Mouse (Mus musculus): ENCODE results near the gene Cryge.

DNA sequence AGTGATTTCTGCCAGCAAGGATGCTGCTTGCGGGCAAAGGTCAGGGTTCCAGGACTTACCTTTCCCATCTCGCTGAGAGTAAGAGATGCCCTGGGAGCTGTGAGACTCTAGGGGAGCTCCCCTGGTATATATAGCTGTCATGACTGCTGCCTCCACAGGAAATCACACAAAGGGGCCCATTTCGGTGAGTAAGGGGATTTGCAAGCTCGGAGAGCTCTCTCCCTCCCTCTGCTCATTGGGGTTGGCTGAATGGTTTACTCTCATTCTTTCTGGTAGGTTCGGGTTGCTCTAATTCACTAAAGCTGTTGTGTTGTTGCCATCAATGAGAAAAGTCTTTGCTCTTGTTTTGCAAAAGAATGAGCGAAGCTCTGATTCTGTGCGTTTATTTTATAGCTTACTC lies 31.2 kb upstream of the Cryge start, which contains the start of gene Crygb:
- TF ChIP-seq CTCF (IDR thresholded peaks at IDR 0.05; ENCODE audit: low read depth, low read length): no peak
- TF ChIP-seq POLR2A (IDR thresholded peaks at IDR 0.05; ENCODE audit: extremely low read depth, insufficient read depth, low read length): no peak

Data from liver, adult 2 months (tissue).